Comparison of ENCODE assay signal across 13 mouse cellular contexts in genomic region chr11:24091393-24092080, GRCm38 (mm10). TPM values are rescaled to one million over a fixed set of nuclear protein-coding genes. Genes with fewer than 3 reads are reported as not detected.
DNase-seq lines count a peak whose midpoint lies in the region; ATAC-seq and TF ChIP-seq lines count a peak whose summit lies in the region.
"Had no signal": no experiment of that assay in that cellular context is flagged by ENCODE, and none has a peak within 500 bp of the region (broad histone marks: within the 10 kb centered on the region; RNA-seq: fewer than 3 reads in every experiment).

No protein-coding gene starts in this region.

- TF ChIP-seq CTCF in layer of hippocampus, adult 2 months (conservative IDR thresholded peaks at IDR 0.05) = no peak
- no peak for TF ChIP-seq CTCF in hindbrain, postnatal 0 days (IDR thresholded peaks at IDR 0.05; ENCODE audit: low read depth)
- TF ChIP-seq CTCF in kidney, adult 2 months (conservative IDR thresholded peaks at IDR 0.05; ENCODE audit: insufficient read depth, insufficient read length, low read depth, low read length) = no peak

- WGBS in forebrain, embryonic 10.5 days = 29% methylated on average over 15 of the region's 15 CpGs
- 25% methylated on average over 15 of the region's 15 CpGs for whole genome bisulfite sequencing in hindbrain, postnatal 0 days
- 23% methylated on average over 15 of the region's 15 CpGs for WGBS in neural tube, embryonic 14.5 days
- WGBS in kidney, adult 2 months = 43% methylated on average over 15 of the region's 15 CpGs

- H3K4me3 ChIP-seq in layer of hippocampus, adult 2 months = peak overlapping the region; percentile 36; the same call in 1 of the 2 replicates
- no peak overlapping the region; the same call in 1 of the 2 replicates for H3K4me3 ChIP-seq in forebrain, embryonic 10.5 days
- peak overlapping the region; percentile 7; the same call in 1 of the 2 replicates for H3K4me3 ChIP-seq in hindbrain, postnatal 0 days (ENCODE audit: low read length)
- peak overlapping the region; percentile 4; the same call in 1 of the 2 replicates for H3K4me3 ChIP-seq in neural tube, embryonic 14.5 days (ENCODE audit: low read depth, low read length)
- H3K4me3 ChIP-seq in kidney, adult 2 months (ENCODE audit: insufficient read depth, low read depth, low read length) = no peak overlapping the region
- H3K4me3 ChIP-seq: myocyte had no signal

- peaks cover 59% of the 10 kb centered on the region for H3K36me3 ChIP-seq in forebrain, embryonic 10.5 days (replicated peaks)
- no peaks in the 10 kb centered on the region for H3K36me3 ChIP-seq in hindbrain, postnatal 0 days (ENCODE audit: insufficient read depth, low read length)
- H3K36me3 ChIP-seq in neural tube, embryonic 14.5 days (ENCODE audit: control insufficient read depth, insufficient read depth, low read length) = peaks cover 14% of the 10 kb centered on the region
- no peaks in the 10 kb centered on the region for H3K36me3 ChIP-seq in kidney, adult 2 months (ENCODE audit: control insufficient read depth, insufficient read depth, low read length)

- DNase-seq in layer of hippocampus, adult 2 months (ENCODE audit: low spot score in 2 of 2) = no peak
- DNase-seq in layer of hippocampus, adult 8-10 months (ENCODE audit: low spot score in 2 of 2) = no peak
- DNase-seq in forebrain, embryonic 10.5 days (ENCODE audit: extremely low spot score, low spot score) = no peak
- DNase-seq in hindbrain, postnatal 0 days (ENCODE audit: low spot score) = no peak
- DNase-seq in spleen, adult 12 weeks (ENCODE audit: low spot score) = no peak
- no peak for DNase-seq in kidney, adult 2 months
- no peak for DNase-seq in cerebellum, adult 9-11 months
- DNase-seq: cerebellum, adult 2 months; right cerebral cortex, postnatal 4 days had no signal

- peak; percentile 19; the same call in 1 of the 2 replicates for ATAC-seq in hindbrain, postnatal 0 days
- ATAC-seq in neural tube, embryonic 14.5 days (ENCODE audit: low read depth) = no peak

- no peaks in the 10 kb centered on the region for H3K9me3 ChIP-seq in forebrain, embryonic 10.5 days
- H3K9me3 ChIP-seq in hindbrain, postnatal 0 days (ENCODE audit: low read length) = no peaks in the 10 kb centered on the region
- H3K9me3 ChIP-seq in neural tube, embryonic 14.5 days (ENCODE audit: control insufficient read depth, low read length) = no peaks in the 10 kb centered on the region

- H3K4me1 ChIP-seq in forebrain, embryonic 10.5 days = peaks cover 75% of the 10 kb centered on the region
- H3K4me1 ChIP-seq in hindbrain, postnatal 0 days (ENCODE audit: insufficient read depth, low read length) = no peaks in the 10 kb centered on the region
- peaks cover 75% of the 10 kb centered on the region for H3K4me1 ChIP-seq in neural tube, embryonic 14.5 days (ENCODE audit: control insufficient read depth, insufficient read depth, low read length)
- no peaks in the 10 kb centered on the region for H3K4me1 ChIP-seq in kidney, adult 2 months (ENCODE audit: control insufficient read depth, insufficient read depth, low read length)

- H3K4me2 ChIP-seq in hindbrain, postnatal 0 days (ENCODE audit: low read depth, low read length) = peak overlapping the region; percentile 51
- H3K4me2 ChIP-seq in neural tube, embryonic 14.5 days (ENCODE audit: low read depth, low read length) = peak overlapping the region; percentile 80

- 0 out of 2 replicates have a peak overlapping the region, but pooled peaks have one; percentile 24 for H3K9ac ChIP-seq in hindbrain, postnatal 0 days (replicated peaks; ENCODE audit: low read length)
- H3K9ac ChIP-seq in neural tube, embryonic 14.5 days (replicated peaks; ENCODE audit: low read depth, low read length) = peak overlapping the region; percentile 17; the same call in 1 of the 2 replicates

- peaks cover 33% of the 10 kb centered on the region for H3K27me3 ChIP-seq in forebrain, embryonic 10.5 days (ENCODE audit: poor library complexity, severe bottlenecking)
- no peaks in the 10 kb centered on the region for H3K27me3 ChIP-seq in hindbrain, postnatal 0 days (ENCODE audit: insufficient read depth, low read length)
- no peaks in the 10 kb centered on the region for H3K27me3 ChIP-seq in neural tube, embryonic 14.5 days (ENCODE audit: control insufficient read depth, insufficient read depth, low read length)
- peaks cover 3% of the 10 kb centered on the region; the same call in 1 of the 2 replicates for H3K27me3 ChIP-seq in kidney, adult 2 months (replicated peaks; ENCODE audit: control insufficient read depth, insufficient read depth, low read length)

- TF ChIP-seq POLR2A in kidney, adult 2 months (IDR thresholded peaks at IDR 0.05; ENCODE audit: low read depth, low read length) = no peak

- H3K27ac ChIP-seq in layer of hippocampus, adult 2 months = peak overlapping the region; percentile 95
- 0 out of 2 replicates have a peak overlapping the region, but pooled peaks have one; percentile 8 for H3K27ac ChIP-seq in forebrain, embryonic 10.5 days
- peak overlapping the region; percentile 56 for H3K27ac ChIP-seq in hindbrain, postnatal 0 days
- peak overlapping the region; percentile 58 for H3K27ac ChIP-seq in neural tube, embryonic 14.5 days (ENCODE audit: low read depth, low read length)
- H3K27ac ChIP-seq in kidney, adult 2 months (ENCODE audit: insufficient read depth, low read depth, low read length) = no peak overlapping the region

RNA-seq across cellular contexts. Expression of gene Bcl11a, which starts 13.7 kb away (rescaled TPM):
- total RNA-seq in layer of hippocampus, adult 2 months (2021) = 100 to 1,000 TPM; 117 to 121 TPM
- total RNA-seq in layer of hippocampus, adult 8-10 months (2022) = 100 to 1,000 TPM; 103 to 118 (median 109) TPM
- polyA plus RNA-seq in forebrain, embryonic 10.5 days (2016; fragmentation: Nextera tagmentation; extraction: Ambion mirVana) = 37.6 and 44.1 TPM in 2 replicates
- 32.2 and 32.3 TPM in 2 replicates for total RNA-seq in hindbrain, postnatal 0 days (2014; rRNA removed)
- 69.8 and 73.5 TPM in 2 replicates for polyA plus RNA-seq in hindbrain, postnatal 0 days (2015; fragmentation: Nextera tagmentation; extraction: Ambion mirVana)
- polyA plus RNA-seq in neural tube, embryonic 14.5 days (2014; fragmentation: Nextera tagmentation; extraction: Ambion mirVana) = 143 and 145 TPM in 2 replicates
- 0.14 and 0.72 TPM in 2 replicates for polyA plus RNA-seq in kidney, adult 2 months (2012; rRNA removed)
- polyA plus RNA-seq: myocyte had no signal

RNA-seq across cellular contexts. Expression of gene A830031A19Rik, which starts 16.7 kb away (rescaled TPM):
- total RNA-seq in layer of hippocampus, adult 2 months (2021) = 1 to 10 TPM; 1.3 to 1.7 TPM
- 1 to 10 TPM in 3 of 4 experiments, under 1 TPM in 1; 0.93 to 2.4 (median 1.6) TPM for total RNA-seq in layer of hippocampus, adult 8-10 months (2022)
- not detected in 2 replicates for polyA plus RNA-seq in forebrain, embryonic 10.5 days (2016; fragmentation: Nextera tagmentation; extraction: Ambion mirVana)
- not detected in 2 replicates for total RNA-seq in hindbrain, postnatal 0 days (2014; rRNA removed)
- not detected in 2 replicates for polyA plus RNA-seq in hindbrain, postnatal 0 days (2015; fragmentation: Nextera tagmentation; extraction: Ambion mirVana)
- polyA plus RNA-seq in neural tube, embryonic 14.5 days (2014; fragmentation: Nextera tagmentation; extraction: Ambion mirVana) = not detected in 2 replicates
- polyA plus RNA-seq in kidney, adult 2 months (2012; rRNA removed) = not detected in 2 replicates
- total RNA-seq: hematopoietic stem cell, adult 5-6 weeks had no signal
- polyA plus RNA-seq: cerebellum, adult 2 months; liver, embryonic 16.5 days; myocyte had no signal

Comparison
In these comparisons a context has a peak if more than half of its experiments do, and no peak if none do; other contexts are left out.
1. H3K4me3 ChIP-seq: peak in layer of hippocampus, adult 2 months (single experiment), hindbrain, postnatal 0 days (single experiment) and neural tube, embryonic 14.5 days (single experiment); none in forebrain, embryonic 10.5 days (single experiment) and kidney, adult 2 months (single experiment).
2. RNA of gene Bcl11a, which starts 13.7 kb away (polyA plus RNA-seq): 143 to 145 TPM in neural tube, embryonic 14.5 days, 69.8 to 73.5 TPM in hindbrain, postnatal 0 days and 37.6 to 44.1 TPM in forebrain, embryonic 10.5 days; 0.14 to 0.72 TPM in kidney, adult 2 months; every median in the first group is over 10 times any median in the second.